Mouse (Mus musculus): Measurements from ENCODE around the gene Gpr3.

The Gpr3 gene

DNA sequence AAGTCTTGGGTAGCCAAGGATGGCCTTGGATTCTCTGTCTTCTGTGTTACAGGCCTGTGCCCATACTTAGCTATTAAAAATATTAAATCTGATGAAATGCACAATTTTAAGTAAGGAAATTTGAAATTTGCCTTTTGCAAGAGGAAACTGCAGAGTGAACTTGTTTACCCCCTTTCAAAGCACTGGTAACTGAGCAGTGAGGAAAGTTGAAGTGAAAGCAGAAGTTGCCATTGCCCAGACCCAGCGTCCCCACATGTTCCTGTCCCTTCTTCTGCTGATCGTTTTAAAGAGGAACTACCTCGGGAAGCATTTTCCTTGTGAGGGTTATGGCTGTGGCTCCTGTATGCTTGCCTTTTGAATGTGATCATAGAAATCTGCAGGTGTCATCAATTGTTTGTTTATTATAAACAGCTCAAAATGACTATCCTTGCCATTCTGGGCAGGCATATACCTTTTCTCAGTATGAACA lies 42.2 kb downstream of the Gpr3 start:
- no peak for DNase-seq (ENCODE audit: low spot score)

DNA sequence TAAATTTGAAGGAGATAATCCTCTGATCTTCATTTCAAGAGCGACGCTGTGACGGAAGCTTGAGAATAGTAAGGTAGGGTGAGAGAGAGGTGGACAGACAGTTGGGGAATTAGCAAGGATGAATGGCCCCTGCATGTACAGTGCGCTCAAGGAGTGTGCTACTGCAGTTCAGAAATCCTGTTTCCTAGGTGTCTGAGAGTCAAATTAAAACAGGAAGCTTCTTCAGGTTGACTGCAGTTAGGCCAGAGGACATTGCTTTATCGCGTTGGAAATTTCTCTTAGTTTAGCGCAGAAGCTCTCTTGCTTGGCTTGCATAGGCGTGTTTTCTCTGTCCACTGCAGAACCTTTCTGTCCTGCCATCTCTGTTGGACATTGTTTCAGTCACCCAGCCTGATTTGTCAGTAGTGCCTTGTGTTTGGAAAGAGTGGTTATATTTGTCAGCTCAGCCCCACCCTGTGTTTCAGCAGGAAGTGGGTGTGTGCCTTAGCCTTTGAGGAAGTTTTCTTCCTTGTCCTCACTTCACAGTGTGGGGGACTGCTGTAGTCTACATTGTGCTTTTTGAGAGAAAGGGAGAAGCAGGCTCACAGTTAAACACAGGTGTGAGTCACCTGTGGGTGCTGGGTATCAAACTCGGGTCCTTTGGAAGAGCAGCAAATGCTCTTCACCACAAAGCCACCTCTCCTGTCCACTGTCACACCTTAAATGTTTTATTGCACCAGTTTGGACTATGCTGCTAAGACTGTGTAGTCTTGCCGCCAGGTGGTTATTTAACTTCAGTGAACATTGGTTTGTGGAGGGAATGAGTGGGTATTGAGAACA lies 42.9 kb downstream of the Gpr3 start:
- peak; percentile 49 for DNase-seq (ENCODE audit: low spot score)

DNA sequence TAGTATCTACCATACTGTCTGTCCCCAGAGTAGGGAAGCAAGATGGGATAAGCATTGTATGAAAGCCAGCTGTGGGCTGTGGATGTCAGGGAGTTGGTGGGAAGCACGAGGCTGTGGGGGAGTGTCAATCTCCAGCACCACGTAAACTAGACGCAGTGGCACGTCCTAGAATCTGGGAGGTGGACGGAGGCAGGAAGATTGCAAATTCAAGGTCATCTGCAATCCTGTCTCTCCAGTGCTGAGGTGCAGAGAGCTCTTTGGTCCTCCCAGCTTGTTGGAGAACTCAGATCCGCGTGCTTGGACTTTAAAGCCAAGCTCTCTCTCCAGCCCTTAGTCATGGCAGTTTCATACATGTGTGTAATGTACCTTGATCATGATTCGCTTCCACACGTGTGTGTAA lies 45.6 kb downstream of the Gpr3 start:
- no peak for DNase-seq (ENCODE audit: low spot score)

DNA sequence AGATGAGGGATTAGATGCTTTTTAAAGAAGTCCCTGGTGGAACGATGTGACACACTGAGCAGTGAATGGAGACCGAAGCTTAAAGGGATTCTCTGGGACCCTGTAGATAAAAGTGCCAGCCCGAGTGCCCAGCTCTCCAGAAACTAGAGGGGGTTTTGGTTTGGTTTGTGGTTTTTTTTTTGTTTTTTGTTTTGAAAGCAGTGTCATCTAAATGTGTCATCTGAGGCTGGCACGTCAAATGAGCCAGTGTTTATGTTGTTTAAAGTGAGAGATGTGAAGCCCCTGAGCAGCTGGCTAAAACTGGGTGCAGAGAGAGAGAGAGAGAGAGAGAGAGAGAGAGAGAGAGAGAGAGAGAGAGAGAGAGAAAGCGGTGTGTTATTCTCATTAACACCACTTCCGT lies 50.1 kb downstream of the Gpr3 start:
- no peak for DNase-seq (ENCODE audit: low spot score)

DNA sequence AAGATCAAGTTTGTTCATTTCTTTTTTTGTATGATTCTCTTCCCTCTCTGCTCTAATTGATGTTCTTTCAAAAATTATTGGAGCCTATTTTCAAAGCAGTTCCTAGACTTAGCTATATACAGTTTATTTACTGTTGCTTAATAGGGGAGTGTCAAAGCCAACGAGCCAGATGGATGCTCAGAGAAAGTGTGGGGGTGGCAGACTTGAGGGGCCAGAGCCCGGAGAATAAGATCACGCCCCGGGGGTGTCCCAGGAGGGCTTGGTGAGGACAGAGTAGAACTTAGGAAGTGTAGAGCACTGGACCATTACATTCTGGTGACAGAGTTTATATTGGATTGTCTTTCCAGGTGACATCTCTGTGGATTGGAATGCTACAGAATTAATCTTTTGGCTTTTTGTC lies 51.5 kb downstream of the Gpr3 start:
- no peak for DNase-seq (ENCODE audit: low spot score)

DNA sequence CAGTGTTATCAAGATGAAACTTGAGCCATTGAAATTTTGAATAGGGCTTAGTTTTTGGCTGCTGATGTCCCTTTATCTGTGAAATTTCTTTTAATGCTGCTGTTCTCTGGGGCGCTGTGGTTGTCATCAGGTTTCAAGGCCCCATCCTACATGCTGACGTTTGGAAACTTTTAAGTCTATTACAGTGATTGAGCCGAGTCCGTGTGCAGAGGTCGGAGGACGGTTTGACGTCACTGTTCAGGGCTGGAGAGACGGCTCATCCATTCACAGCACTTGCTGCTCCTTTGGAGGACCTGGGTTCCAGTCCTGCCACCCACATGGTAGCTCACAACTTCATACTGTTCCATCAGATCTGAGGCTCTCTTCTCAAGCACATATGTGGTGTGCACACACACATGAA lies 52.1 kb downstream of the Gpr3 start:
- DNase-seq (ENCODE audit: low spot score): no peak

DNA sequence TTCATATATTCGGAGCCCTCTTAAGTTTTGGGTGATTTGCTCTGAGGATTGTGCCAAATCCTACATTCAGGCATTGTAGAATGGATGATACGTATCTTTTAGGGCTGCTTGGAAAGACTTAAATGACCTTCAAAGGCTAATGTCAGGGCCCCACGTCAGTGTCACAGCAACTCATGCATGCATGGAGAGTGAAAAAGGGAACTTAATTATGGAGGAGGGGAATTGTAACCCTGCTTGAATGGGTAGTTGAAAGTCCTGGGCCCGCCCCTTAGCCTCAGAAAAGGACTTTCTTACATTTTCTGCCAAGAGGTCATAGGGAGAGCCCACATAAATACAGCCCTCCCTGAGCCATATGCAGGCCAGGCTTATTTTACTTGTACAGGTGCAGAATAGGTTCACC lies 52.7 kb downstream of the Gpr3 start:
- DNase-seq (ENCODE audit: low spot score): no peak
